Mouse (Mus musculus) mouse trophoblast stem cell (cell line): ENCODE data around the gene Gm5128.
"Not testable (repeated sequence)": the region's sequence is repeated elsewhere in the genome, so short reads cannot be mapped to it uniquely, and the experiment has no call there.

ENCODE experiments used
- in situ Hi-C, 2 experiments: fragments of 300-500 bp; cut with MseI, MboI; formaldehyde crosslinking; loops; 2 replicates in 1 of 2; 3 replicates in 1 of 2; pipeline ENCODE4 v1.15.1; 2025

Gm5128 gene

GRCm38 (mm10) chrX:135372984-135373383 is at the start of gene Gm5128:
Gm5128 (plus strand) TSS chrX:135373284.
- in situ Hi-C loops, result not testable (repeated sequence)

- in situ Hi-C loops, result not testable (repeated sequence)
Observed at GRCm38 (mm10) chrX:135360685-135361084, 12.4 kb upstream of the Gm5128 start.

GRCm38 (mm10) chrX:135361943-135362342 is 11.1 kb upstream of the Gm5128 start:
- in situ Hi-C loops, result not testable (repeated sequence)

- in situ Hi-C loops, result not testable (repeated sequence)
Observed at GRCm38 (mm10) chrX:135403578-135403977, 30.5 kb downstream of the Gm5128 start.

- in situ Hi-C loops, result not testable (repeated sequence)
Observed at GRCm38 (mm10) chrX:135421203-135421602, 48.1 kb downstream of the Gm5128 start.

- in situ Hi-C loops, result not testable (repeated sequence)
Observed at GRCm38 (mm10) chrX:135421824-135422223, 48.7 kb downstream of the Gm5128 start.

- in situ Hi-C loops, result not testable (repeated sequence)
Observed at GRCm38 (mm10) chrX:135422473-135422872, 49.4 kb downstream of the Gm5128 start.
